Mouse (Mus musculus) brain, adult 2 months (tissue): ENCODE measurements around the gene Gm12695.
A peak's percentile ranks its signal among the peaks of the same experiment; 100 is the strongest.

Experiments used
- DNase-seq: peaks from one replicate; pipeline ENCODE4 v3.0.0; 2011; ENCODE audit warnings: low read depth, low spot score

Gene Gm12695

DNA sequence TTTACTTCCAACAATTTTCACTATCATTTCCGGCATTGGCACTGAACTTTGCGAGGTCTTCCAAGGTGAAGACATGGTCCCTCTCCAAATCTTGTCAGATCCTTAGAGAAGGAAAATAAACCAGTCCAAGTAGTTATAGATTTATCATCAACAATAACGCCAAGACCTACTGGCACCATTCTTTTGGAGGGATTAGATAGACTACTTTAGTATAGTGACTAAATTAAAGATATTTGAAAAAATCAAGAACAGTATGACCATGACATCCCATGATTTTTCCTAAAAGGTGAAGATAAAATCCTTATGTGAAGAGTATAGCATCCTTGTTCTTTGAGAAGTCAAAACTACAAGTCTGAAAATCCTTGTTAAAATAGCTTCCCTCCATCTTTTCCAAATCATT is at the start of gene Gm12695:
TSS of gene Gm12695 (minus strand) at position 101 of the 400 bp plus-strand sequence.
- no peak for DNase-seq

DNA sequence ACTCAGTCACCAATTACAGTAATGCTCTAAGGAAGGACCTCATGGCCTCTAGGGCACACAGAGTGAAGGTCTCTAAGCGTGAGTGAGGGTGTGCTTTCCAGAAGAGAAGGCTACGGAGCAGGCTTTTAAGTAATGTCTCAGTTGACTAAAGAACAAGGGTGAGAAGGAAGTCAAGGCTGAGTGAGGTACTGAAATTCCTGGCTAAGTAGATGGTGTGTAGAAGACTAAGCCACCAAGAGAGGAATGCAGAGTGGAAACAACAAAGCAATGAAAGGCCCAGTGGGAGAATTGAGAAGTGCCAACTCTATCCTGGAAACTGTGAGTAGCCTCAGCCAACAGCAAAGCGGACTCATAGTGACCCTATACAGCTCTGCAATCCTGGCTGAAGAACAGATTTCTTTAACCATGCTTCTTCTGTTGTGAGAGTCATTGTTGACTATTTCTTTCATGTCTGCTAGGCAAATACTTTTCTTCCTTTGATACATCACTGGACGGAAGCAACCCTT is 40.6 kb upstream of the Gm12695 start:
- DNase-seq: no peak

DNA sequence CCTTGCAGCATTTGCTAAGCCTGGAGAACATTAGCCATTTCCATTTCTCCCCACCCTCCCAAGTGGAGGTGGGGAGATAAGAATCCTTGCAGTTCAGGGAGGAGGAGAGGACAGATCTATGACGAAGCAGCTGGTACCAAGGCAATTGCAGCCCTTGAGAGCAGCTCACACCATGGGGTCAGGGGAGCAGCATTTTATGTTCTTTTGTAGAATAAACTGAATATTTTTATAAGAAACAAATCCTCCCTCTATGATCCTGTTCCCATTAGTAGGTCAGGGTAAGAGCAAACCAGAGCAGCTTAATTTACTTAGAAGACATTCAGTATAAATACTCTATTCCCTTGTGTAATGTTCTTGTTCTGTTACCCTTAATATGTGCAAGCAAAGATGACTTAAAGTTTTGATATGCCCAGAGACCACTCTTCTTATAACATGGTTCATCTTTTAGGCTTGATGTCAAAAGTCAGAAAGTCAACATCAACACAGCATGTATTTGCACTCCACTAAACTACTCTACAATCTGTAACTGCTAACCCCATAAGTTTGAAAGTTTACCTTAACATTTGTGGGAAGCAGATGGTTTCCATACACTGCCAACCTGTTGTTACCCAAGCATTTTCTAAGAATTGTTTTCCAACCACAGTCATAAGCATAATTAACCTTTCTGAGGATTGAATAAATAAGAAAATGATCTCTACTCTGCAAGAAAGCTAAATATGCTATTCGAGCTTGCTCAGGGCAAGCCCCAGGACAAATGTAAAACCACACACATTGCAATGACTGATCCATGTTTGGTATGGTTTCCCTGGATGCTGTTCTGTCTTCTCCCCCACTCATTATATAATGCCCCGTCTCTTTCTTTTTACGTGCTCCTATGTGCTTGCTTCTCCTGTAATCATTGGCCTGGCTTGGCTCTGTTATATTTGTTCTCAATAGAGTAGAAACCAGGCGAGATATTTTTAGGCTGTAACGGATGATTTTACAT is 22.1 kb upstream of the Gm12695 start:
- no peak for DNase-seq

DNA sequence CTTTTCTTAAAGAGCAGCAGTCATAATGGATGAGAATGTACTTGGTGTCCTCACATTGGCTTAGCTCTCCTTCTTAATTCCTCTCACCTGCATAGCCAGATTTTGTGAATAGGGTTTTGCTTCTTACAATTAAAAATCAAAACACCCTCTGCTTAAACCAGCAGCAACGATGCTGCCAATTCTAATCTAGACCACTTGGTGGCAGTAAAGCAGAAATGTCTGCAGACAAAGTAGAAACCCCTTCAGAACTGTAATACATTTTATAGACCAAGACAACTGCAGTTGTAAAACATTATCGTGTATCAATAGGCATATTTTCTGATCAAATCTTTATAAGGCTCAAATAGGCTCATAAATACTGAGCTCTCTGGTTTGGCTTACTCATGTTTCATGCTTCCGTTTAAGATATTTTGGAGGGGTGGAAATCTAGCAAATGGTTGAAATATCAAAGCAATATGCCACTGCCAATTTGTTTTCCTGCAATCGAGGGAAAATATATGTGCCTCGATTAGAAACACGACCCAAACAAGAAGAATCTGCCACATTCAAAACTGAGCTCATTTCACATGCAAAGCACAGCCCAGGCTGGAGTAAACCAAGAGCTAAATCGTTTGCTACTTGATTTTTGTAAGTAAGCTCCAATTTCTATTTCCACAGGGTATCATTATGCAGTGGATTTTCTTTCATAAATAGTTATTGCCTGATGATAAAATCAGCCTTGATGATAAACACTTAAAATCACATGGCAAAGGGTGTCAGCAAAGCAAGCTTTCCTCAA is 14.6 kb upstream of the Gm12695 start:
- peak; percentile 75 for DNase-seq

DNA sequence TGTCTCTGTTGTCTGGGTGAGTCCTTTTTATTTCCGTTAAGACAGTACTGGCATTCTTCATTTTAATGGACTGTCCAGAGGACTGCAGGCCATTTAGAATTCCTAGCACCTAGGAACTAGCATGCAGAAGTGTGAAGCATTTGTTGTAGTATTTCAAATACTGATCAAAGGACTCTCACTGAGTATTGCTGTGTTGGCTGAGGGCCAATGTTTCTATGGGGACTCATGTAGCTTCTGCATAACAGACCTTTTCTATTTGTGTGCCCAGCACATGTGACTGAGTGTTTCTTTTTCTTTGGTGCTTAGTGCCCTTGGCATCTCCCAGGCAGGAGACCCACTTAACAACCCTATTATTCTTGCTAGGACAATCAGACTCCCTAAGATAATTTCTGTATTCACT is 12.6 kb upstream of the Gm12695 start:
- DNase-seq: peak; percentile 32

DNA sequence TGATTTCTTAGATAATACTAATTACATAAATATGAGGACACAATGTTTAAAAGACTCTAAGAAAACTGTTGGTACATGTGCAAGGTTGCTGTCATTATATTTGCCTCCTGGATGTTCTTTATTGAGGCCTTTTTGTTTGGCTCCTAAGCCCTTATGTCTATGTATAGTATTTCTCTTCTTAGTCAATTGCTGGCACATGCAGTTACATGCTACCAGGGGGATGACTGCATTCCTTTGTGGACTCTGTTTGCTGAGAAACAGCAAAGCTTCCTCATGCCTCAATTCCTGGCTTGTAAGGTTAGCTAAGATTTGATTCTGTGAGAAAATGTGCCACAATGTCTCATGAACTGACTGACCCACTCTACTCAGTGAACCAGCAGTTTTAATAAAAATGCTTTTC is 6.3 kb upstream of the Gm12695 start:
- DNase-seq: no peak

DNA sequence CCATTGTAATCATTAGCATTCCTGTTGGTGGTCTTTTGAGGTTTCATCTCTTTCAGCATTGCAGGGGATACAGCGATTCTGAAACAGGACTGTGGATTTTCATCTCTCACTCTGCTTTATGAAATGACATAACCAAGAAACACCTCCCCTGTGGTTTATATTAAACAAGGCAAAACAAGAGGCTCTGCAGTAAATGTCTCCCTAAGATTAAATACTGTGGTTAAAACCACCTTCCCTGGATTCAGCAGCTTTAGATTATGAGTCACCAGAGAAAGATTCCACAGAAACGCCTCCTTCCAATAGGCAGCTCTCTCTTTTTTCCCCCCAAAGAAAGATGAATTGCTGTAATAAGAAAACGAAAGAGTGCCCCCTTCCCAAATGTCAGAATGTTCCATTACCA is 4.9 kb upstream of the Gm12695 start:
- DNase-seq: peak; percentile 21

DNA sequence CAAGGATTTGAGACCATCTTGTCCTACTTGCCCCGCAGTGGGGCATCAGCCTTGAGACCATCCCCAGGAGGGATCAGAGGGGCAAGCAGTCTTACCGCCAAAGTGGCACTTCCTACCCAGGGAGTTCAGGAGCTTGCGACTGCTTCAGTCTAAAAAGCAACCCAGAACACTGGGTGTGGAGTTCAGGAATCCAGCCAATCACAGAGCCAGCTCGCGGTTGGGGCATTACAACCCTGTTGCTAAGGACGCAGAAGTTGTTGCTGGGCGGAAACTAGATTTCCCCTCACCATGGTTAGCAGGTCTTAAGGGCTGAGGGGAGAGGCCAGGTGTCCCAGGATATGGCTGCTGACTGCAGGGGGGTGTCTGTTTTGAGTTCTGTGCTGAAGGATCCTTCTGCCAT is 1.6 kb upstream of the Gm12695 start:
- no peak for DNase-seq

DNA sequence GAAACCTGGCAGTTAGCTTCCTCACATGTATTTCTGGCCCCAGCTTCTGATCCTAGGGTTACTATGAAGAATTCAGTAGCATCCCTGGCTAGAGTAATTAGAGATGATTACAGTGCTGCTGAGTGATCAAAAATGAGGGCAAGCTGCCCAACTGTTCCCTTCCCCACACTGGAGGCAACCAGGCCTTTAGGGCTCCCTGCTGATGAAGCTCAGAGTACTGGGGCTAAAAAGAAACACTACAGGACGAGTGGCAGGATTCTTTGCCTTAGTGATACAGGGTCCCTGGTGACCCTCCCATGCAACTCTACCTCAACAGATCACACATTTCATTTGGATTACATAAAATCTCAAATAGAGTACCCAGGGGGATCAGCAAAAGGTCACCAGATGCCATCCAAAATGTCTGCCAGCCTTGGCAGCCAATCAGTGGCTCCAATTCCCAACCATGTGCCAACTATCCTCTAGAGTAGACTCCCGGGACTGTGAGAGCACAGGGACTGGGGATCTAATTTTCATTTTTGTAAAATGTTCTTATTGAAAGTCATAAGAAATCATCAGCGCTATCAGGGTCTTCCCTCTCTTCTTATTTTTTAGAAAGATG is 11.9 kb downstream of the Gm12695 start:
- peak; percentile 79 for DNase-seq

DNA sequence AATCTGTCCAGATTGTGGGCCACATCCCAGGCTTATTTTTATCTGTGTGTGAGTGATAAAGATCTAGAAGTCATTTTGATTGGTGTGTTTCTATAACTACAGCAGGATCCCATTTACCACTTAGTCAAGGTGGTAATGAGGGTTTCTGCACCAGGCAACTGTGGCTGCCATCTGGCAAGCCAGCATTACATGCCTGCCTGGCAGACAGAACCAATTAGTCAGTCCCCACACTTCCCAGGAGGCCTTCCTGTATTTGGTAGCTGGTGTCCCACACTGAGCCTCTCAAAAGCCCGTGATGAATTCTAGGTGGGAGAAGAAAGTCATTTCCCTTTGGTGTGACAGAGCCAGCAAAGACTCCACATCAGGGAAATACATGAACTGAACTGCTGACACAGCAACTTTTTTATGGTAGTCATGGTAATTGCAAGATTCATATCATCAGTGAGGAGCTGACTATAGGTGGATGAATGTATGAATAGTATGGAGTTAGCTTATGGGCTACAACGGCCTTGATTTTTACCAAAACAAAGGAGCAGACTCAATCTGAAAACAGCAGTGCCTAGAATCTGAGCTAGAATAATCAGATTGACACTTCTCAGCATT is 18.5 kb downstream of the Gm12695 start:
- peak; percentile 81 for DNase-seq

DNA sequence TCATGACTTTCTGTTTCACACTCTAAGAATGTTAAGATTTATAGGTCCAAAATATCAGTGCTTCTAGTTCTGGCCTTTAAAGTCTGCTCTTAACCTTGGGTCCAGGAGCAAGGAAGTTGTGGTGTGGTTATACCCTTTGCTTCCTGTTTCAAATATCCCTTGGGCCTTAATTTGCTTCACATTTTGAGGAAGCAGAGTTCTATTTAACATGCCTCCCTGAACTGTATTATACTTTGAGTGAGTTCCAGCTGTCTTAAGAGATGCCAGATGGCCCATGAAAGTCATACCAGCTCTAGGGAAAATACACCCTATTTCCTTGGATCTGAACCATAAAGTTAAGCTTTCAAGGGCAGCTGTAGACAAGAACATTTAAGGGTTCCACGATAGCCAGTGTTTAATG is 33.0 kb downstream of the Gm12695 start:
- DNase-seq: peak; percentile 57

DNA sequence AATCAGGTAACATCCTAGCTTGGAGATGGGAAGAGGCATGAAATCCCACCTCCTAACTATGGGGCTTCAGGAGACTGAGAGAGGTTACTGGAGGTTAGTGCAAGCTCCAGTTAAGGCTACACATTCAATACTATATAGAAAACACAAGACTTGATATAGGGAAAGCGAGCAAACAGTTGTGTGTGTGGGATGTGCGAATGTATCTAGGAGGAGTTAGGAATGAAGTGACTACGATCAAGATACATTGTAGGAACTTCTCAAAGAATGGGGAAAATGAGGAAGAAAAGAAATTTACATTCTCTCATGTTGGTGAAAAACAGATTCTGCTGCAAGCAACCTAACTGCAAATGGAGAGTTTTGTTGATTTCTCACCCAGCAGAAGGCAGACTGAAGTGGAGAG is 44.5 kb downstream of the Gm12695 start:
- peak; percentile 59 for DNase-seq

DNA sequence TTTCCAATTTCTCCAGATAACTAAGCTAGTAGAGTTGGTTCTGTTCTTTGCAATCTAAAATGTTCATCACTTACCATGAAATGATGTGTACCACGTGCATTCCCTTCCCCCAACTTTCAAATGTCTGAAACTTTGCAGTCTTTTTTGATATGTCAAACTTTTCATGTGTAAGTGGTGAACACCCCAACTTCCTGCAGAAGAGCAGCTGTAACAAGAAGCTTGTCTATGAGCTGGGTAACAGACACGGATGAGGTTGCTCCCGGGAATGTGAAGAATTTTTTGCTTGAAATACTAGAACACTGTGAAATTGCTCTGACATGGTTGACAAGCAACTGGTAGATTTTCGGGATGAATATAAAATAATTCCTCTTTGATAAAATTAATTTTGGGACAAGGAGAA is 55.7 kb downstream of the Gm12695 start:
- no peak for DNase-seq

DNA sequence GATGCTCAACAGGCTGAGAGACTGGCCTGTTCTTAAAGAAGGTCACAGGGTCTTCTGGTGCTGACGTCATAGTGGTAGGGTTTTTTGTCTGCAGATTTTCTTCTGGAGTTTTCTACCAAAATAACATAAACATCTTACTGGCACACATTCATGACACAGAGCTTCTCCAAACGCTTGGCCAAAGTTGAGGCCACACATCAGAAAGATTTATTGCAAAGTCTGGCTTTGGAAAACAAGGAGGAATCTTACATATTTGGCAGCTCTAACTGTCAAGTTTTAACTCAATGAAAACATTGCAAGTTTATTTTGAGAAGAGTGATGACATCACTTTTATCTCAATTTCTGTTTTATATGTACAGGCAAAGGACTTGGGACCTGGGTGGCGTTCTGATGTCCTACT is 56.8 kb downstream of the Gm12695 start:
- no peak for DNase-seq

DNA sequence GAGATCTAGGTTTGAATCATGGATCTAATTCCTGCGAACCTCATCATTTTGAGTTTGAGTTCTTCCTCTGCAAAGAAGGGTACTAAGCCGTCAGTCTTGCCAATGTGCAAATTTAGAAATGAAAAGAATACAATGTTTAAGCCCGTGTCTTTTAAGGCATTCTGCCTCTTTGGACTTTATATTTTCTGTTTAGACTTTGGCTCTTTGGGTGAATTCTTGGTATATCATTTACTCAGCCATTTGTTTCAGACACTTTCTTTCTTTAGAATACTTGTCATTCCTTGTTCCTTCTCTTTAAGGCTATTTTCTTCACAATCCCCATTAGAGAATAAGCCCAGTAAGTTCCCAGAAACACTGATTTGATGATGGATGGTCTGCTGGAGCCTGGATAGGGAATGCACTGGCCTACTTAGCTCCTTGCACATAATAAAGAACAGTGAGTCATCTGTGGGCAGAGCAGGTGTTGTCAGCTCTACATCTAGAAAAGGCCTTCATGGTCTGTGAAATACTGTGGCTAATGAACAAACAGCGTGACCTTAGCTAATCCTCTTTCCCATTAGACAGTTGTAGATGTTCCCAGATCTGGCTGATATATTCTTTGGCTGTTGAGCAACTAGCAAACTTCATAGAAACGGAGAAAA is 59.5 kb downstream of the Gm12695 start:
- DNase-seq: peak; percentile 64

DNA sequence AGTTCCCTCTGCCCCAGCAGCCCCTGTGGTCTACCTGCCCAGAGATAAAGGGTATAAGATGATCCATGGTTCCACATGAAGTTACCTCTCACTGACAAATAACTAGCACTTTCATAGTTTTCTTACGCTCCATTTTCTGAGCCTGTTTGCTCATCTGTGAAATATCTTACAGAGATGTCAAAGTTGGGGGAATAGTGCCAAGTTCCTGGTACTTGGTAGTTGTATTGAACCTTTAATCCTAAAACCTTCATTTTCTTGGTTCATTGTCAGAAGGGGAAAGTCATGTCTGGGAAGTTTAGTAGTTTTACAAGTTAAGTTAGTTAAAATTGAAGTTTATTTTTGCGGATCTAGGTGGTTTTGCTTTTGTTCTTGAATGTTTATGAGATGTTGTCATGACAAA is 62.7 kb downstream of the Gm12695 start:
- no peak for DNase-seq

DNA sequence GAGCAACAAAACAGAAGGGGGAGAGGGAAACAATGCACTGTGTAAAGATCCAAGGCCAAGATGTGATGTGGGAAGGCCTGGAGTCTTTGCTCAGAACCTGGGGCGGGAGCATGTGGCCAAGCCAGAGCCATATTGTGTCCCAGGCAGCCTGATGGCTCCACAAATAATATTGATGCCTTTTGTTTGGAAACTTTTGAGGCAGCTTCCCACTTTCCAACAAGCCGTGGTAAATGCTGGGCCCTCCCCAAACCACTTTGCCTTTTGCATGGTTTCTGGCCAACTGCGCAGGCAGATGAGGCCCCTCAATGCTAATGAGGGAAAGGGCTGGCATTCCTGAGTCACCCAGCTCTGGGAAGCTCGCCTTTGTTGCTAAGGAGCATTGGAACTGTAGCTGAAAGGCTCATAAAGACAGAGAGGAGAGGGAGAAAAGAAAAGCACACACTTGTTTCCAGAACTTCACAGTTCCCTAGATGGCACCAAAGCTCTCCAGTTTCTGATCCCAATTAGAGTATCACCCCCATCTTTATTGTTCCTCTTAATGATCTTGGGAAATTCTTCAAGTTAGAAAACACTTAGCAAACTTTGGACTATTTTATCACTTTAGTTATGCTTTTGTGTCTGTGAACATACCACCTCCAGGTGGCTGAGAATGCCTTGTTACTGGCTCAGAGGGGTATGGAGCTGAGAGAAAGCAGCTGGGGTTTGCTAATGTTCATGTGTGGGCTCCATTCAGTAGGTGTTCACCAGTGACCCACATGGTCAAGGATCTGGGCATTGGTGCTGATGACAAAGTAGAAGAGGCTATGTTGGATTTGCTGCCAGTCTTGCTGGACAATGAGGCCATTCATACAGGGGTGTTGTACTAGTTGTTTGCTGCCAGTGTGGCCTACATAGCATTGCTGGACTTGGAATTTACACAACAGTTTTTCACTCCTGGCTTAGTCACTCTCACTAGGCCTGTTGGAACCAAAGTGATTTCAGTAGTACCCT is 65.7 kb downstream of the Gm12695 start:
- DNase-seq: peak; percentile 61

DNA sequence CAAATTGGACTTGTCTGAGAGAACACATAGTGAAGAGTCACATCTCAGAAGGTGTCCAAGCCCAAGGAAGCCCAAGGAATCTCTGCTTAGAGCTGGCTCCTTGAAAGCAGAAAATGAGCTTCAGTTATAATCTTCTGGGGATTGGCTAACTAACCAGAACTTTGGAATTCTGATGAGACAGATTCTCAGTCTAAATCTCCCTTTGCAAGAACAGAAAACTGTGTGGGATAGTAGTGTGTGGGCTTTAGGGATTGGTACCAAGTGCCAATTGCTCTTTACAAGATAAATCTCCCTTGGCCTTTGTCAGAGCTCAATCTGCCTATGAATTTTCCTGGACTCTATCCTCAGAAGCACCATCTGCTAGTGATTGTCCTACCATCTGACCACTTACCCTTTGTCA is 66.5 kb downstream of the Gm12695 start:
- peak; percentile 46 for DNase-seq

DNA sequence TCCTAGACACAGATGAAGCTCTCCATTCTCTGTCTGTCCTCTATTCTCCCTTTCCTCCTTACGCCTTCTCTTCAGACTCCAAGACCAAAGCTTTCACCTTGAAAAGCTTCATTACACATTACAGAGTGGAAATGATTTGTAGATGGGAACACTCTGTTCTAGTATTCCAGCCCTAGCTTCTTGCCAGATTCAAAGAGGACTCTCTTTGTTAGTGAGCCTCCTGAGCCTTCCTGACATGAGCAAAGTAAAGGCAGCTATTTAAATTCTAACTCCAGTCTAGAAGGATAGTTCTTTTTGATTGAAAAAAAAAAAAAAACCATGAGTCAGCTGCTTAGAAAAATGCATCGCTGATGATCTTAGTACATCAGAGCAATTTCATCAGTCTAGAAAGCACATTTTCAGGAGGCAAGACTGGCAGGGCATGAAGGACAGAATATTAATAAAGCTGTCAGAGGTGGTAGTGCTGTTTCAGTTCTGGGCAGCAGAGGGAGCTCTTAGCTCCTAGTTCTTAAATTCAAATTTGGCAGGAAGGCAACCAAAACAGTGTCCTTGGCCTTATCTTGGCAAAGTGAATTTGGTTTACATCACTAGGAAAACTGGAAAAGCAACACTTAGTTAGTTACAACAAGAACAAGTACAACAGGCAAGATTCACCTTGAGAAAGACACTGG is 79.6 kb downstream of the Gm12695 start:
- DNase-seq: peak; percentile 85
